Mouse (Mus musculus) heart, postnatal 4 days (tissue): ENCODE measurements around the gene Zfp202. TPM values are rescaled to one million over a fixed set of nuclear protein-coding genes. Genes with fewer than 3 reads are reported as not detected.

ENCODE experiments used
- DNase-seq: peaks from one replicate; pipeline ENCODE4 v3.0.0; 2021
- total RNA-seq, 2 experiments: library from RNA; stranded (reverse); gene quantifications; 2 replicates each; pipeline ENCODE4 v1.2.3; 2021

Gene Zfp202
- total RNA-seq, 2 experiments from 2014 or later, result 3.9 to 4.0 TPM

GRCm38 (mm10) chr9:40241223-40241801 is 49.2 kb downstream of the Zfp202 start:
- peak; percentile 54 for DNase-seq

GRCm38 (mm10) chr9:40241951-40242888 is 50.1 kb downstream of the Zfp202 start:
- no peak for DNase-seq

DNA sequence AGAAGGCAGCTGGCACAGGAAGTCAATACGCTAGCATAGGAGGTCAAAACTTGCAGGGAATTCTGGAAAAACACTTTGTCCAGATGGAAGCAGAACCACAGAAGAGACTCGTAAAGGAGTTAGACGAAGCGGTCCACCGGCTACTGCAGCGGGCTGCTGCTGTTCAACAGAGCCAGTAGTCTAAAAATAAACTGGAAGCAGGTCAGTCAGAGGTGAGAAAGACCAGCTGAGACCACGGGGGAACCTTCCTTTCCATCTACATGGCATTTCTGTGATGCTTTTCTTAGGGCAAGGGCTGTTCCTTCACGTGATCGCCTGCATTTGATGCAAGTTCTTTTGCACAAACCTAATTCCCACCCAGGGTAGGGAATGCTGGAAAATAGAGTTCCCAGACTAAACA is 53.4 kb downstream of the Zfp202 start:
- no peak for DNase-seq

GRCm38 (mm10) chr9:40245974-40246665 is 54.0 kb downstream of the Zfp202 start:
- DNase-seq, result no peak

DNA sequence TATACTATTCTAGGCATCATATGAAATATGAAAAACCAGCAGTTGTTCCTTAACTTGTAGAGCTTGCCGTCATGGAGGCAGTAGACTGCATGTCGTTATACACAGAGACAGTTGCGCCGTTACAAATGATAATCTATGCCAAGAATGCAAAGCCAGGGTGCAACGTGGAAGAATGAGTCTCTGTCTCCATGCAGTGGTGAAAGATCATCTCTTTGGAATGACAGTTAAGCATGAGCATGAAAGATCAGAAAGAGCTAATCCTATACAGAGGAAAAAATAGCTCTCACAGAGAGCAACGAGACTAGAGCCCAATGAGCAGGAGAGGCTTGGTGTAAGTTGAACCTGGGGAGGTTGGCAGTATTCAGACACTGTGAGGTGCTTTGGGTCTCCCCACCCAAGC is 54.6 kb downstream of the Zfp202 start:
- no peak for DNase-seq

DNA sequence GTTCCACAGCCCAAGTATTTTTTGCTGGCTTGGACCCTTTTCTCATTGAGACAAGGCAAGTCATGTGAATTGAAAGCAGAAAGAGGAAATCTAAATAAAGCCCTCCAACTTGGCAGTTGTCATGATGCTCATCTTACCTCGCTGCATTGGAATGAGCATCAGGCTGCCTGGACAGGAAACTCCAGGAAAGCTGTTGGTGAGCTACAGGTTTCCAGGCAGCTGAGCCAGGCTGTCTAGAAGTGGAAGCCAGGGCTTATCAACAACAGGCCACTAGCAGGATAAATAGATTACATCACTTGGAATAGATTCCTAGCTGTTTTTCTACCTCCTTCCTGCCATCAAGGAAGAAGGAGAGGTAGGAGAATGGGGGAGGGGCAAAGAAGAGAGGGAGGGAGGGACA is 57.0 kb downstream of the Zfp202 start:
- no peak for DNase-seq

- no peak for DNase-seq
Observed at GRCm38 (mm10) chr9:40252459-40252858, 60.3 kb downstream of the Zfp202 start.

Other genes starting within 250 kb of the Zfp202 start
- not detected for gene Olfr975, start 240.3 kb upstream of the Zfp202 start, total RNA-seq
- gene Olfr976, start 231.2 kb upstream of the Zfp202 start, total RNA-seq, result not detected
- gene Olfr978, start 200.2 kb upstream of the Zfp202 start, total RNA-seq, result not detected
- not detected for gene Olfr979, start 188.9 kb upstream of the Zfp202 start, total RNA-seq
- gene Olfr980, start 182.7 kb upstream of the Zfp202 start, total RNA-seq, result not detected
- gene Olfr981, start 170.9 kb upstream of the Zfp202 start, total RNA-seq, result not detected
- gene Olfr982, start 118.5 kb upstream of the Zfp202 start, total RNA-seq, result not detected
- not detected for gene Olfr983, start 98.7 kb upstream of the Zfp202 start, total RNA-seq
- gene Olfr984, start 78.1 kb upstream of the Zfp202 start, total RNA-seq, result not detected
- gene Olfr985, start 62.1 kb upstream of the Zfp202 start, total RNA-seq, result not detected
- not detected for gene Tmem225, start 44.2 kb upstream of the Zfp202 start, total RNA-seq
- not detected for gene Olfr986, start 11.4 kb upstream of the Zfp202 start, total RNA-seq
- under 1 TPM; 0.67 to 0.99 TPM for gene Scn3b, start 76.9 kb downstream of the Zfp202 start, total RNA-seq